ENCODE assay signal across 8 mouse cellular contexts in the genomic region with DNA sequence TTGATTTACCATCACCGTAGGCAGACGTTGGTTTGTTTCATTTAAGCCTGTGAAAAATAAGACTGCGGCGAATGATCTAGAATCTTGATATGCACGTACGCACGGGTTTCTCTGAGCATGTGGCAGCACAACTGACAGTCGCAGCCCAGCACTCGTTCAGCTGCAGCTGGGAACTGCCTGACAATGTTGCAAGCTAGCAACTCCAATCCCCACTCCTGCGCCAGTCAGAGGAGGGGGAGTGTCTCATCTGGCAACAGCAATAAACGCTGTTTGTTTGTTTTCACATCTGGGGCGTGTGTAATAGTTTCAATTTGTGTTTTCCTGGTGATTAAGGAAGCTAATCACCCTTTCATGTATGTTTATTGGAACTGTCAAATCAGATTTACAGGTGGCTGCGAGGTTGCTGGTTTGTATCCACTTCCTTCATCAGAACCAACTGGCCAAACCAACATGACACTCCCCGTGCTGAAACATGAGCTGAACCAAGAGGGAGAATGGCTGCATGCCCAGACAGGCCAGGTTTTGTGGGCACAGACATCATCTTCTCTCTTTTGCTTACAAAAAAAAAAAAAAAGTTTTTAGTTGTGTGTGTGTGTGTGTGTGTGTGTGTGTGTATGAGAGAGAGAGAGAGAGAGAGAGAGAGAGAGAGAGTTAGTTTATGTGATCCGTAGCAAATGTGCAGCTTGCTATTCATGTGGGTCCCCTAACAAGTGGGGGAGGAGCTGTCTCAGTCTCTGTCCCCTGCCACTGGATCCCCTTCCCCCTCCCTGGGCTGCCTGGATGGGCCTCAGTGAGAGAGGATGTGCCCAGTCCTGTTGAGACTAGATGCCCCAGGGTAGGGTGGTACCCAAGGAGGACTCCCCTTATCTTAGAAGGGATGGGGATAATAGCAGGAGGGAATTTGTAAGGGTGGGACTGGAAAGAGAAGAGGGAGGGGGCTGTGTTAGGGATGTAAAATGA. TPM values are rescaled to one million over a fixed set of nuclear protein-coding genes. Genes with fewer than 3 reads are reported as not detected.
A peak's percentile ranks its signal among the peaks of the same experiment; 100 is the strongest.
DNase-seq lines count a peak whose midpoint lies in the region; ATAC-seq lines count a peak whose summit lies in the region.

No protein-coding gene starts in this region.

- intact Hi-C loops in left cerebral cortex, postnatal 14 days (cut with DNase I): no loop called here

- no peak overlapping the region for H3K27ac ChIP-seq in embryonic facial prominence, embryonic 11.5 days (replicated peaks; ENCODE audit: low read depth, low read length)

- peak overlapping the region; percentile 21; the same call in 1 of the 2 replicates for H3K4me2 ChIP-seq in embryonic facial prominence, embryonic 11.5 days (ENCODE audit: low read depth, low read length)

- 0 out of 2 replicates have a peak overlapping the region, but pooled peaks have one; percentile 6 for H3K9ac ChIP-seq in embryonic facial prominence, embryonic 11.5 days (replicated peaks; ENCODE audit: low read length)

- no peaks in the 10 kb centered on the region for H3K36me3 ChIP-seq in embryonic facial prominence, embryonic 11.5 days (replicated peaks; ENCODE audit: control insufficient read depth, insufficient read depth, low read depth, low read length)

- H3K4me3 ChIP-seq in embryonic facial prominence, embryonic 11.5 days (ENCODE audit: low read depth, low read length): no peak overlapping the region

- peak; percentile 20 to 30 for DNase-seq in left cerebral cortex, postnatal 14 days (ENCODE audit: low spot score in 2 of 2)
- DNase-seq in left cerebral cortex, adult 11 months (ENCODE audit: low spot score): no peak
- peak; percentile 72 for DNase-seq in Muller cell, postnatal 12 days (ENCODE audit: inconsistent ontology term)
- peak; percentile 64 for DNase-seq in embryonic facial prominence, embryonic 11.5 days (ENCODE audit: low spot score)
- peak; percentile 39 to 43 for DNase-seq in layer of hippocampus, postnatal 10 days (ENCODE audit: low spot score in 2 of 2)
- peak; percentile 53 for DNase-seq in retina, postnatal 1 day
- DNase-seq in adrenal gland, postnatal 36 days: no peak
- no peak for DNase-seq in kidney, postnatal 36 days

- ATAC-seq in embryonic facial prominence, embryonic 11.5 days (replicated peaks; ENCODE audit: insufficient number of reproducible peaks, low FRiP score, low TSS enrichment, low read depth): peak; percentile 78; the same call in 1 of the 2 replicates

- no peaks in the 10 kb centered on the region for H3K9me3 ChIP-seq in embryonic facial prominence, embryonic 11.5 days (replicated peaks; ENCODE audit: control insufficient read depth, low read length)

- H3K27me3 ChIP-seq in embryonic facial prominence, embryonic 11.5 days (ENCODE audit: control insufficient read depth, insufficient read depth, low read length): no peaks in the 10 kb centered on the region

- WGBS in embryonic facial prominence, embryonic 11.5 days: 28% methylated on average over 15 of the region's 15 CpGs

- H3K4me1 ChIP-seq in embryonic facial prominence, embryonic 11.5 days (ENCODE audit: control insufficient read depth, insufficient read depth, low read length): no peaks in the 10 kb centered on the region

RNA-seq across cellular contexts. Expression of gene Fbxo27, which starts 26.7 kb away (rescaled TPM):
- 10 to 100 TPM; 16.9 to 19.9 TPM for total RNA-seq in left cerebral cortex, postnatal 14 days (2021)
- 6.1 and 7.2 TPM in 2 replicates for polyA plus RNA-seq in embryonic facial prominence, embryonic 11.5 days (2014; fragmentation: Nextera tagmentation; extraction: Ambion mirVana)
- total RNA-seq in layer of hippocampus, postnatal 10 days (2021): 10 to 100 TPM; 16.2 to 19.8 TPM
- 1 to 10 TPM in 1 of 2 experiments, under 1 TPM in 1; 0.86 to 1.6 TPM for total RNA-seq in adrenal gland, postnatal 36 days (2021)

RNA-seq across cellular contexts. Expression of gene Acp7, which starts 34.8 kb away (rescaled TPM):
- total RNA-seq in left cerebral cortex, postnatal 14 days (2021): 1 to 10 TPM in 1 of 2 experiments, under 1 TPM in 1; 0.53 to 1.1 TPM
- polyA plus RNA-seq in embryonic facial prominence, embryonic 11.5 days (2014; fragmentation: Nextera tagmentation; extraction: Ambion mirVana): not detected in 2 replicates
- 1 to 10 TPM; 1.5 to 2.1 TPM for total RNA-seq in layer of hippocampus, postnatal 10 days (2021)
- not detected for total RNA-seq in adrenal gland, postnatal 36 days (2021)

RNA-seq across cellular contexts. Expression of gene Fbxo17, which starts 50.7 kb away (rescaled TPM):
- under 1 TPM; 0.88 to 0.93 TPM for total RNA-seq in left cerebral cortex, postnatal 14 days (2021)
- polyA plus RNA-seq in embryonic facial prominence, embryonic 11.5 days (2014; fragmentation: Nextera tagmentation; extraction: Ambion mirVana): 11.6 and 13.0 TPM in 2 replicates
- 1 to 10 TPM; 2.0 to 2.2 TPM for total RNA-seq in layer of hippocampus, postnatal 10 days (2021)
- 1 to 10 TPM; 2.2 to 3.5 TPM for total RNA-seq in adrenal gland, postnatal 36 days (2021)

Comparison
In these comparisons a context has a peak if more than half of its experiments do, and no peak if none do; other contexts are left out.
1. DNase-seq: peak in left cerebral cortex, postnatal 14 days (2 of 2), Muller cell, postnatal 12 days (single experiment), embryonic facial prominence, embryonic 11.5 days (single experiment), layer of hippocampus, postnatal 10 days (2 of 2) and retina, postnatal 1 day (single experiment); none in left cerebral cortex, adult 11 months (single experiment), adrenal gland, postnatal 36 days (0 of 2) and kidney, postnatal 36 days (0 of 2).
2. RNA of gene Fbxo27, which starts 26.7 kb away (total RNA-seq): 16.9 to 19.9 TPM in left cerebral cortex, postnatal 14 days and 16.2 to 19.8 TPM in layer of hippocampus, postnatal 10 days; 0.86 to 1.6 TPM in adrenal gland, postnatal 36 days; every median in the first group is over 4 times any median in the second.